Mouse (Mus musculus) ES-E14 (cell line): ENCODE measurements around the gene Sertad1.

Experiments
- CHD2 ChIP-seq: IDR thresholded peaks from 2 replicates; pipeline ENCODE4 v1.6.1; 2014; ENCODE audit warnings: mild to moderate bottlenecking, low read depth, low read length, inconsistent platforms
- HCFC1 ChIP-seq: IDR thresholded peaks from 2 replicates; pipeline ENCODE4 v1.6.1; 2012; ENCODE audit warnings: low read length, inconsistent platforms, borderline replicate concordance; ENCODE audit not compliant: insufficient read depth
- MAFK ChIP-seq: IDR thresholded peaks from 2 replicates; pipeline ENCODE4 v1.6.1; 2014; ENCODE audit warnings: mild to moderate bottlenecking, low read depth, low read length, inconsistent platforms; ENCODE audit not compliant: insufficient read depth
- ZNF384 ChIP-seq: IDR thresholded peaks from 2 replicates; pipeline ENCODE4 v1.6.1; 2012; ENCODE audit warnings: low read depth, low read length, inconsistent platforms

GRCm38 (mm10) chr7:27499036-27499435 is 12.3 kb downstream of the Sertad1 start, which contains the start of gene Prx:
- TF ChIP-seq MAFK (no peak), HCFC1 (no peak), CHD2 (no peak), ZNF384 (no peak)
